Mouse (Mus musculus): Measurements from ENCODE around the gene Gm45837.

DNA sequence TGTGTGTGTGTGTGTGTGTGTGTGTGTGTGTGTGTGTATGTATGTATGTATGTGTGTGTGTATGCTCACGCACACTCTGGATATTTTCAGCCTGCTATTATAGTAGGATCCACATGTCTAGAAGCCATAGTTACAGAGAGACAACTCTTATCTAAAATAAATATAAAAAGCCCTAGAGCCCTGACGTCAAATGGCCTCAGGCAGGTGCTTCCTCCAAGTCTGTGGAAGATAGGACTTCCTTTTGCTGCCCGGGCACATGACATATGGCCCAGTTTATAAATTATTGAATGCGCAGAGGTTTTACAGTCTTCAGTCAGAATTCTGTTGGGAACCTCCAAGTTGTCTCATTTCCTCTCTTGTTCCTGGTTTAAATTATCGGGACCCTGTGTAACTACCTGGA lies 130.0 kb downstream of the Gm45837 start:
- no peak for TF ChIP-seq CTCF (IDR thresholded peaks at IDR 0.05; ENCODE audit: low read depth)
- TF ChIP-seq EP300 (IDR thresholded peaks at IDR 0.05; ENCODE audit: low read depth): no peak

Measured in liver, embryonic 14.5 days (tissue).